Mouse (Mus musculus) yolk sac, embryonic 10.5 days (tissue): ENCODE results near the gene Rdh9.

Experiments
- DNase-seq: peaks from one replicate; pipeline ENCODE4 v3.0.0-alpha.2; 2017; ENCODE audit warnings: low spot score

The Rdh9 gene

GRCm38 (mm10) chr10:127840776-127841175, 64.6 kb downstream of the Rdh9 start:
- no peak for DNase-seq
